Mouse (Mus musculus) neural tube, embryonic 13.5 days (tissue): Measurements from ENCODE around the gene Grin2c. TPM values are rescaled to one million over a fixed set of nuclear protein-coding genes. Genes with fewer than 3 reads are reported as not detected.

ENCODE experiments used
- ATAC-seq: fragments of 200-750 bp; cut with Nextera tagmentation; 2 replicates; pipeline ENCODE4 v1.8.0; 2017; ENCODE audit warnings: low read depth, mild to moderate bottlenecking, moderate TSS enrichment, moderate library complexity
- H3K27ac ChIP-seq: fragments of 300-500 bp; sonication (generic); replicated peaks from 2 replicates; pipeline ENCODE4 v1.5.1; 2015; ENCODE audit warnings: moderate library complexity, mild to moderate bottlenecking, inconsistent platforms
- H3K27me3 ChIP-seq: fragments of 300-500 bp; sonication (generic); 2 replicates; pipeline ENCODE4 v1.6.1; 2015; ENCODE audit warnings: mild to moderate bottlenecking, inconsistent platforms
- H3K36me3 ChIP-seq: fragments of 300-500 bp; sonication (generic); 2 replicates; pipeline ENCODE4 v1.6.1; 2015; ENCODE audit warnings: mild to moderate bottlenecking, inconsistent platforms
- H3K4me1 ChIP-seq: fragments of 300-500 bp; sonication (generic); replicated peaks from 2 replicates; pipeline ENCODE4 v1.6.1; 2015; ENCODE audit warnings: inconsistent platforms
- H3K4me2 ChIP-seq: fragments of 300-500 bp; sonication (generic); 2 replicates; pipeline ENCODE4 v1.6.1; 2015; ENCODE audit warnings: inconsistent platforms, mild to moderate bottlenecking, moderate library complexity
- H3K4me3 ChIP-seq: fragments of 300-500 bp; sonication (generic); 2 replicates; pipeline ENCODE4 v1.5.1; 2015; ENCODE audit warnings: mild to moderate bottlenecking, inconsistent platforms
- H3K9ac ChIP-seq: fragments of 300-500 bp; sonication (generic); 2 replicates; pipeline ENCODE4 v1.6.1; 2015; ENCODE audit warnings: moderate library complexity, mild to moderate bottlenecking, inconsistent platforms
- H3K9me3 ChIP-seq: fragments of 300-500 bp; sonication (generic); 2 replicates; pipeline ENCODE4 v1.6.1; 2016; ENCODE audit warnings: inconsistent platforms
- WGBS: fragments of 180-500 bp; shearing (Covaris S2); methylation state at CpG from one replicate; pipeline ENCODE4 v1.1.7; 2015; 5-methylcytosine and 5-hydroxymethylcytosine counted together
- polyA plus RNA-seq: library from polyadenylated mRNA; unstranded; fragments of >200 nt; fragmentation: Nextera tagmentation; extraction: Ambion mirVana; gene quantifications from 2 replicates; pipeline ENCODE4 v1.2.1, GENCODE M21; 2015

Gene Grin2c
- polyA plus RNA-seq, 1 experiment from 2014 or later: 0.57 TPM

- 0 out of 2 replicates have a peak, but pooled peaks have one; percentile 32 for ATAC-seq
- Histone ChIP-seq H3K36me3 (no peaks in the 10 kb centered on the region), H3K27me3 (peaks cover 100% of the 10 kb centered on the region), H3K4me2 (peak overlapping the region; percentile 39), H3K9ac (no peak overlapping the region), H3K4me1 (peaks cover 6% of the 10 kb centered on the region), H3K4me3 (peak overlapping the region; percentile 18), H3K9me3 (no peaks in the 10 kb centered on the region), H3K27ac (no peak overlapping the region)
- WGBS: 13% methylated on average over 59 of the region's 59 CpGs
These were observed 9.1 kb downstream of the Grin2c start for GRCm38 (mm10) chr11:115257775-115258510.

- H3K36me3 ChIP-seq: no peaks in the 10 kb centered on the region
- ATAC-seq: no peak
- H3K4me2 ChIP-seq: no peak overlapping the region
- no peak overlapping the region for H3K9ac ChIP-seq
- no peak overlapping the region for H3K27ac ChIP-seq
- no peaks in the 10 kb centered on the region for H3K9me3 ChIP-seq
- peaks cover 43% of the 10 kb centered on the region for H3K4me1 ChIP-seq
- peaks cover 99% of the 10 kb centered on the region for H3K27me3 ChIP-seq
- H3K4me3 ChIP-seq: no peak overlapping the region
- WGBS: 65% methylated on average over 3 of the region's 3 CpGs
These were observed 15.8 kb downstream of the Grin2c start for GRCm38 (mm10) chr11:115251258-115251657.

- Histone ChIP-seq H3K4me2 (peak overlapping the region; percentile 75), H3K9me3 (no peaks in the 10 kb centered on the region), H3K4me1 (peaks cover 50% of the 10 kb centered on the region), H3K27ac (no peak overlapping the region), H3K4me3 (peak overlapping the region; percentile 45), H3K9ac (peak overlapping the region; percentile 67), H3K36me3 (no peaks in the 10 kb centered on the region), H3K27me3 (peaks cover 93% of the 10 kb centered on the region)
- ATAC-seq: no peak
- WGBS: under 1% methylated on average over 36 of the region's 36 CpGs
These were observed 16.5 kb downstream of the Grin2c start for GRCm38 (mm10) chr11:115250405-115251090.

GRCm38 (mm10) chr11:115249721-115250404 lies 17.2 kb downstream of the Grin2c start:
- Histone ChIP-seq H3K9ac (peak overlapping the region; percentile 67), H3K27me3 (peaks cover 88% of the 10 kb centered on the region), H3K36me3 (peaks cover under 1% of the 10 kb centered on the region; the same call in 1 of the 2 replicates), H3K9me3 (no peaks in the 10 kb centered on the region), H3K4me2 (peak overlapping the region; percentile 75), H3K4me3 (peak overlapping the region; percentile 45), H3K4me1 (peaks cover 57% of the 10 kb centered on the region), H3K27ac (no peak overlapping the region)
- 2% methylated on average over 60 of the region's 63 CpGs for WGBS
- no peak for ATAC-seq

- H3K4me3 ChIP-seq: no peak overlapping the region
- H3K4me2 ChIP-seq: no peak overlapping the region
- H3K9ac ChIP-seq: no peak overlapping the region
- no peak overlapping the region for H3K27ac ChIP-seq
- H3K4me1 ChIP-seq: peaks cover 63% of the 10 kb centered on the region
- H3K27me3 ChIP-seq: peaks cover 73% of the 10 kb centered on the region
- peaks cover 17% of the 10 kb centered on the region for H3K36me3 ChIP-seq
- ATAC-seq: no peak
- 73% methylated on average over 6 of the region's 6 CpGs for whole genome bisulfite sequencing
- no peaks in the 10 kb centered on the region for H3K9me3 ChIP-seq
These were observed 19.1 kb downstream of the Grin2c start for GRCm38 (mm10) chr11:115247945-115248344.

GRCm38 (mm10) chr11:115247240-115247639 lies 19.8 kb downstream of the Grin2c start:
- Histone ChIP-seq H3K4me3 (no peak overlapping the region), H3K27ac (no peak overlapping the region), H3K4me2 (no peak overlapping the region), H3K4me1 (peaks cover 70% of the 10 kb centered on the region), H3K36me3 (peaks cover 17% of the 10 kb centered on the region), H3K9me3 (no peaks in the 10 kb centered on the region), H3K27me3 (peaks cover 66% of the 10 kb centered on the region), H3K9ac (peak overlapping the region; percentile 38; the same call in 1 of the 2 replicates)
- ATAC-seq: no peak
- WGBS: 19% methylated on average over 3 of the region's 3 CpGs

GRCm38 (mm10) chr11:115246386-115246785 lies 20.7 kb downstream of the Grin2c start:
- Histone ChIP-seq H3K9me3 (no peaks in the 10 kb centered on the region), H3K27ac (no peak overlapping the region), H3K27me3 (peaks cover 58% of the 10 kb centered on the region), H3K4me1 (peaks cover 78% of the 10 kb centered on the region), H3K4me3 (no peak overlapping the region), H3K36me3 (peaks cover 17% of the 10 kb centered on the region), H3K4me2 (no peak overlapping the region), H3K9ac (no peak overlapping the region)
- ATAC-seq: 0 out of 2 replicates have a peak, but pooled peaks have one; percentile 6
- 44% methylated on average over 8 of the region's 8 CpGs for WGBS

- no peak for ATAC-seq
- Histone ChIP-seq H3K9ac (no peak overlapping the region), H3K9me3 (no peaks in the 10 kb centered on the region), H3K4me2 (no peak overlapping the region), H3K4me1 (peaks cover 82% of the 10 kb centered on the region), H3K4me3 (no peak overlapping the region), H3K27me3 (peaks cover 43% of the 10 kb centered on the region), H3K36me3 (peaks cover 17% of the 10 kb centered on the region), H3K27ac (no peak overlapping the region)
- 83% methylated on average over 8 of the region's 8 CpGs for WGBS
These were observed 22.2 kb downstream of the Grin2c start for GRCm38 (mm10) chr11:115244840-115245239.

GRCm38 (mm10) chr11:115243783-115244182 lies 23.3 kb downstream of the Grin2c start:
- Histone ChIP-seq H3K4me1 (peaks cover 87% of the 10 kb centered on the region), H3K27ac (no peak overlapping the region), H3K9ac (no peak overlapping the region), H3K27me3 (peaks cover 33% of the 10 kb centered on the region), H3K4me3 (no peak overlapping the region), H3K4me2 (no peak overlapping the region), H3K36me3 (peaks cover 17% of the 10 kb centered on the region), H3K9me3 (no peaks in the 10 kb centered on the region)
- ATAC-seq: no peak
- WGBS: 94% methylated on average over 12 of the region's 12 CpGs

- Histone ChIP-seq H3K36me3 (peaks cover 17% of the 10 kb centered on the region), H3K27me3 (peaks cover 23% of the 10 kb centered on the region), H3K9me3 (no peaks in the 10 kb centered on the region), H3K9ac (no peak overlapping the region), H3K27ac (no peak overlapping the region), H3K4me3 (no peak overlapping the region), H3K4me1 (peaks cover 83% of the 10 kb centered on the region), H3K4me2 (no peak overlapping the region)
- no peak for ATAC-seq
- WGBS: 85% methylated on average over 3 of the region's 3 CpGs
These were observed 24.3 kb downstream of the Grin2c start for GRCm38 (mm10) chr11:115242746-115243145.

- Histone ChIP-seq H3K4me1 (peaks cover 79% of the 10 kb centered on the region), H3K4me3 (no peak overlapping the region), H3K9me3 (no peaks in the 10 kb centered on the region), H3K27ac (peak overlapping the region; percentile 59), H3K27me3 (peaks cover 13% of the 10 kb centered on the region; the same call in 1 of the 2 replicates), H3K36me3 (peaks cover 17% of the 10 kb centered on the region), H3K4me2 (no peak overlapping the region), H3K9ac (peak overlapping the region; percentile 31; the same call in 1 of the 2 replicates)
- WGBS: 57% methylated on average over 11 of the region's 11 CpGs
- ATAC-seq: no peak
These were observed 25.6 kb downstream of the Grin2c start for GRCm38 (mm10) chr11:115241402-115241801.

- Histone ChIP-seq H3K4me1 (peaks cover 89% of the 10 kb centered on the region), H3K9ac (0 out of 2 replicates have a peak overlapping the region, but pooled peaks have one; percentile 39)
These were observed 30.5 kb downstream of the Grin2c start for GRCm38 (mm10) chr11:115236570-115236969.

More at GRCm38 (mm10) chr11:115236570-115236969, 30.5 kb downstream of the Grin2c start:
- Histone ChIP-seq H3K27ac (peak overlapping the region; percentile 68), H3K36me3 (no peaks in the 10 kb centered on the region), H3K27me3 (peaks cover 4% of the 10 kb centered on the region; the same call in 1 of the 2 replicates), H3K4me2 (no peak overlapping the region), H3K9me3 (no peaks in the 10 kb centered on the region), H3K4me3 (no peak overlapping the region)
- peak; percentile 50; the same call in 1 of the 2 replicates for ATAC-seq
- 7% methylated on average over 5 of the region's 5 CpGs for WGBS
